Mouse (Mus musculus) spleen, postnatal 10 days (tissue): Measurements from ENCODE around the gene Efhc1.

Experiments
- DNase-seq, 2 experiments: peaks; one replicate each; pipeline ENCODE4 v3.0.0; 2021 to 2022; ENCODE audit warnings: low spot score in 2 of 2

Gene Efhc1

DNA sequence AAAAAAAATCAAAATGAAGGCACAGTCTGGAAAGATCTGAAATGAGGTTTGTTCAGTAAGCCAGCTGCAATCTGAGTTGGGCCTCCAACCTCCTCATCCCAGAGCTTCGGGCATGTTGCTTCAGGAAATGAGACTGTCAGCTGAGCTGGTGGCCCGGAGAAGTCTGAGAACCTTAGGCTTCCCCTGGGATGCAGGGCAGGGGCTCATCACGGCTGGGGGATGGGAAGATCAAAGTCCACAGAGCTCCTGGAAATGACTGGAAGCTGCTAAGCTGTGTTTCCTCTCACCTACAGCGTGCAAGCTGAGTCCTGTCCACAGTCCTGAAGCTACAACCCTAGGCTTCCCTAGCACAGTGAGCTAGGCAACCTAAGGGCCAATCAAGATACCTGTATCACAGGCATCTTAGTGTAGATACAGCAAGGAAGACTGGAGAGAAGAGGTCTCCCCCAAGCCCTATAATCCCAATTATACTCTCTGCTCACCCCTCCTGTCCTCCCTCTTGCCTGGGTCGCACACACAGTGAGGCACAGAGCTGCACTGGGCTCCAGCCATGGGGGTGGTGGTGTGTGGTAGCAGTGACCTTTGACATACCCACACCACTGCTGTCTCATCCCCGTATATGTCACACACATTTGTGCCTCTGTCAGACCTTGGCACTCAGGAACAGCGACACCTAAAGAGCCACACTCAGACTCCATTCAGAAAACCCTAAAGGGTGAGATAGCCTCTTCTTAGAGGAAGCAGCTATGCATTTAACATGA lies 56.7 kb downstream of the Efhc1 start:
- DNase-seq, result no peak

DNA sequence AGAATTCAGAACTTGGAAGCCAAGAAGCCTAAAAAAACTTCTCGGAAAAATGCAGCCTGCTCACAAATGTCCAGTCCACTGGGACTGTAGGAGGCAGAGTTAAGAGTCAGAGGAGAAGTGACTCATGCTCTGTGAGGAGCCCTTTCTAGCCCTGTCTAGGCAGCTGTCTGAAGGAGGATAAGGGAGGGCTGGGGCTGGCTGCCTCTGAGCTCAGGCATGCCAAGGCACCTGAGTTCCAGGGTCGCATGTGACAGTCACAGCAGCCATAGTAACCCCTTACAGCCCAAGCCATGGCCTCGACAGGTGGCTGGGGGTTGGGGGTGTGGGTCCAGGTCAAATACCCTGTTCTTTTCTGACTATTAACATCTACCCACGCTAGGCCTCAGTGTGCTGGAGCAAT lies 57.5 kb downstream of the Efhc1 start:
- DNase-seq, result no peak

DNA sequence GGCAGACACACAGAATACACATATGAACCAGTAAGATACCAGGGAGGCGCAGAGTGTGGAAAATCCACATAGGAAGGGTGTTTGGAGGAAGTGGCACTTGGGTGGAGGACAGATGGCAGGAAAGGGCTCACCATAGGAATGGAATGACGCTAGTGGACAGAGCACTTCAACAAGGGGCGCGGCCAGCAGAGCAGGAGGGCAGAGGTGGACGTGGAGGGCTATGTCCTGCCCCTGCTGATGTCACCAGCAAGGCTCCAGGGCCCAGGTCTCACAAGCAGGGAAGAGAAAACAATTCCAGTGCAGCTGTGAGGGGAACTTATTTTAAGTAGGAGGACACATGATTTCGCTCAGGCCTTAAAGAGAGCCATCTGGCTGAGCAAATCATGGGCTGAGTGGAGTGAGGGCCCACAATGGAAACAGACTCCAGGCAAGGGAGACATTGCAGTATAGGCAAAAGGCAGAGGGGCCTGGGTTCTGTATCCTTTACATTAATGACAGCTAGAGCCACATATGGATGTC lies 58.9 kb downstream of the Efhc1 start:
- DNase-seq, result no peak

DNA sequence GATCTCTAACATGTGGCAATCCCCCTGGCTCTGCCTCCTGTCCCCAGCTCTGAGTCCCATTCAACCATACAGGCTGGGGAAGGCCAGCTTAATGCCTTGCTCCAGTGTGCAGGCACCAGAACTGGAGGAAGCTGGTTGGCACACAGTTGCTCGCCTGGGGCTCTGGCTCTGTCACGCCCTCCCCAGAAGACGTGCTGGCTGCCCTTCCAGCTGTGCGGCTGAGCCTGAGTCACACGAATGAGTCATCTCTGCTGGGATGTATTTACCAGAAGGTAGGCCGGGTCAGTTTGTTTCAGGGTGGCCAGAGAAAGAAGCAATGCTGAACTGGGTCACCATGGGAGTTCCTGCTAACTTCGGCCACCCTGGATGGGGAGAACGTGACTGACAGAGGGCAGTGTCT lies 63.0 kb downstream of the Efhc1 start:
- no peak for DNase-seq

DNA sequence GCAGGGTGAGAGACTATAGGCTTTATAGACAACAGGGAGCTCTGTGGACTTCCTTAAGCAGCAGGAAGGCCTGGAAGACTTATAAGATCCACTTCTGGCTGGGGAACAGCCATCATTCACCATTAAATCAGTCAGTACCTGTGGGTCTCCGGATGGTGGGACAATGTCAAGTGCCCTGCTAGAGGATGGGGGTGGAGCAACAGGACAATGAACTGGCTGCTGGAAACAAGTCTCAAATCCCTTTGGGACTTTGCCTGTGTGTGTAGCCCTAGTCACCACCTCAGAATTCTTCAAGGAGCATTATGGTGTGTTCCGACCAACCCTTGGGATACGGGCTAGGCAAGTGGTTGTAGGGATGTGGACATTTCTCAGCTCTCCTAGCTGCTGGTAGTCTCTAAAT lies 71.7 kb downstream of the Efhc1 start:
- no peak for DNase-seq

DNA sequence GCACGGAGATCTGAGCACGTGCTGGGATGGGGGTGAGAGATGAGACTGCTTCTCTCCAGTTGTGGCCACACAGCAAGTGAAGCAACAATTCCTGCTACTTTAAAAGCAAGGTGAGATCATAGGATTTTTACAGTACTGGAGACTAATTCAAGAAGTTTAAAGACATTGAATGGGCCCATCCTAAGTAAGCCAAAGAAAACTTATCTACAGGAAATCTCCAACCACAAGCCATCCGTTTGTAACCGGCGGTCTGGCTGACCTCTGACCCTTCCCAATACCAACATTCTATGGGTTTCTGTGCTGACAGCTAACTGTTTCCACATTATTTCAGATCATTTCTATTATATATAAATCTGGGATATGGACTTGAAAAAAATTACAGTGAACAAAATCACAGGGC lies 73.8 kb downstream of the Efhc1 start:
- no peak for DNase-seq

DNA sequence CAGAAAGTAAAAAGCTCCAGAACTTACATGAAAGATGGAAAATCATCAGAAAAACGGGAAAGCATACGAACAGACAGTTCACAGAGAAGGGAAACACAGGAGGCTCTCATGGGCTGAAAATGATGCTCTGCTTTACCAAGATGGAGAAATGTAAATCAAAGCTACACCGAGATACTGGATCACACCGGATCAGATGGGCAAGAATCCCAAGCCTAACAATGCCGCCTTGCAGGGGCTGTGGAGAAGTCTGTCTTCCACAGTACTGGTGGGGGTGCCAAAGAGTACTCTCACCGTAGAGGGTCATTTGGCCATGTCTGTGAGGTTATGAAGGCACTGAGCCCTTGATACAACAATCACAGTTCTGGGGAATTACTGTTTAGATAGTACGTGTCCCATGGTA lies 75.1 kb downstream of the Efhc1 start:
- DNase-seq, result no peak

DNA sequence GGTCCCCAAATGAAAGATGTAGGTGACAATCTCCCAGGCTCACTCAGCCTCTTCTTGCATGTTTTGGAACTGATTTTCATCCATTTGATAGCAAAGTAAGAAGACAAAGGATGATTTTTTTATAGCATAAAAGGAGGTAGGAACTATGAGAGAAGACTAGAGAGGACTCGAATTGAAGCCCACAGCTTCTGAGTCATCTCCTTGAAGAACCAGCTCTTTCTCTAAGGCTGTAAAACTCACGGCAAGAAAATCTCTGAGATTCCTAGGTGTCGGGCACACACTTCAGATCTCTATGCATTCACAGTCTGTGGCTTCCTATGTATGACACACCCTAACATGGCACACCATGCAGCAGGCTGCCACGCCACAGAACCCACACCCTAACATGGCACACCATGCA lies 77.6 kb downstream of the Efhc1 start:
- DNase-seq, result no peak

DNA sequence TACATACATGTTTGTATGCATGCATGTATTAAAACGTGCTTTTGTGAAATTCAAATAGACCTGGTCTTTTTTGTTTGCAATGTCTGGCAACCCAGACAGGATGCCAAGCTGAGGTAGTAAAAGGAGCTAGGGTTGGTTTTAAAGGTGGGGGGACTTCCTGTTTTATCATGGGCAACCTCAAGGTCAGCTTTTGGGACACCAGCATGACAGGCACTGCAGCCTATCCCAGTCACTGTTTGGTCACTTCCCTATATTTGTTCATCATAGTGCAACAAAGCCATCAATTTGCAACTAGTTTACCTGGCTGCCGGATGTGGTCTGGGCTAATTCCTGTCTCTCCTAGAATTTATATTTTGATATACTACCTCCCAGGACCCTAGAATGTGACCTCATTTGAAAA lies 80.2 kb downstream of the Efhc1 start:
- DNase-seq, result no peak

DNA sequence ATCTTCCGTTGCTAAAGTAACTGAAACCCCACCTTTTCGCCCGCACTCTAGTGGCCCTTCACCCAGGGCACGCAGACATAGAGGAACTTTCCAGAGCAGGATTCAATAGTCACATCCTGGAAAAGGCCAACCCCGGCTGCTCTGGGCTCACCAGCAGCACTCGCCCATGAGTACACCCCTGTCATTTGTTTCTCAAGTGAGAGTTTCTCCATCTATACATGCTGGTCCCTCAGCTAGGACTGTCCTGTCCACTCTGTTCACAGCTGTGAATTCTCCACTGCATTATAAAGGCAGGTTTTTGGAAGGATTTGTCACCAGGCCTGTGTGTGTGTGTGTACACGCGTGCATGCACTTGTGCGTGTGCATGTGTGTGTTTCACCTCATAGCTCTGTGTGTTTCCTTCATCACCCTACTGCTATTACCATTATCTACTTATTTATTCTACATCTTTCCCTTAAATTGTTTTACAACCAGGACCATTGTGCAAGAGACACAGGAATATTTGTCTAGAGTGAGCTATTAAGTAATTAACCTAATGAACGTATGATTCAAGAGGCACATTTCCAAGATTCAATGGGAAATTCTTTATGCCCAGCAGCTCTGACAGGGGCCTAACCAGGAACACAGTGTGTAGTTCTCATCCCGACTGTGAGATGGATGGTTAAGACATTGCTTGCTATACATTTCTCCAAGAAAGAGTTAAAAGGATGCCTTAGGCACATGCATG lies 81.8 kb downstream of the Efhc1 start:
- no peak for DNase-seq

DNA sequence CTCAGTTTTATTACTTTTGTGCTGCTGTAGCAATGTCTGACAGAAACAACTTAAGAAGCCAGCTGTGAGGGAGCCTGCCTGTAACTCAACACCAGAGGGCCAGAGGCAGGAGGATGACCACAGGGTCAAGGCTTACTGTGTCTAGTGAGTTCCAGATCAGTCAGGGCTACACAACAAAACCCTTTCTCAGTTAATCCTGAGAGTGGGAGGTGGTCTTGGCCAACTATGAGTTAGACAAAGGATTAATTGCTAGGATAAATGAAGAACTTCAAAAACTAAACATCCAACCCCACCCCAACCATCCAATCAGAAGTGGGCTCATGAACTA lies 82.3 kb downstream of the Efhc1 start:
- no peak for DNase-seq

DNA sequence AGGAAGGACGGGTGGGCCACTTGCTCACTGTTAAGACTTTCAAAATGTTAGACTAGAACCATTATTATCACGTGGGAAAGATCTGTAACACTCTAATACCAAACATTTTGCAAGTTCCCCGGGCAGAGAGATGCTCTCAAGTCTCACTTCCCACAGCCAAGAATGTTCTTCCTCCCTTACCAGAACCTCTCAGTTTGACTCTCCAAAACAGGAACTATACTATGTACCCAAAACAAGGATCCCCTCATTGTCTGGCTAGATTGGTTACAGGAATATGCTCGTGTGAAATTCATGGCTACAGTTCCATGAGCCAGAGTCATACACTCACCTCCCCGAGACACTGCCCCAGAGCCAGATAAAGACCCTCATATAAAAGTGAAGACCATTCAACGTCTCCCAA lies 84.5 kb downstream of the Efhc1 start:
- no peak for DNase-seq

DNA sequence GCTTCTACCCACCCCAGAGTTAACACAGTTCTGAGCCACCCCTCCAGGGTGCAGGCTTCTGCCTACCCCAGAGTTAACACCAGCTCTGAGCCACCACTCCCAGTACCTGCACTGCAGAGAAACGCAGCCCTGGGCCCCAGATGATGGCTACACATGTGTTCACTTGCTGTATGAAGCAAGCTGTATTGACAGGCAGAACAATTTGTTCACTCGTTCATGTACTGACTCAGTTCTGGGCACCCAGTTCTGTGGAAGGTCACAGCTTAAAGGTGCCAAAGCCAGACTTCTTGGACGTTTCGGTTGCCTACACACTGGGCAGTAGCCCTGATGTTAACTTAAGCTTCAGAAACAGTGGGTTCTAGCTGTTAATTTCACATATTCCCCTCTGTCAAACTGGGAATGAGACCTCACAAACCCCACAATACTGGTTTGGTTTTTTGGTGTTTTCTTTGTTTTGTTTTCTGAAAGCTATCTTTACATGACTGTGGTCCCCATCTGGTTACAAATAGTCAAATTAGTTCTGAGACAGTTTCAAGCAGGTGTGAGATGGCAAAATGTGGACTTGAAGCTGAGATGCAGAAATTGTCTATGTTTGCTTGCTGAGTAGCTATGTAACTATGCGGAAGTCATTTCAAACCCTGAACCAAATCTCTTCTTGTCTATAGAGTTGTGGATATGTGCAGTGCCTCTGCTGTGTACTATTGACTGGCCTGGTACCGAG lies 86.6 kb downstream of the Efhc1 start:
- DNase-seq, result no peak

DNA sequence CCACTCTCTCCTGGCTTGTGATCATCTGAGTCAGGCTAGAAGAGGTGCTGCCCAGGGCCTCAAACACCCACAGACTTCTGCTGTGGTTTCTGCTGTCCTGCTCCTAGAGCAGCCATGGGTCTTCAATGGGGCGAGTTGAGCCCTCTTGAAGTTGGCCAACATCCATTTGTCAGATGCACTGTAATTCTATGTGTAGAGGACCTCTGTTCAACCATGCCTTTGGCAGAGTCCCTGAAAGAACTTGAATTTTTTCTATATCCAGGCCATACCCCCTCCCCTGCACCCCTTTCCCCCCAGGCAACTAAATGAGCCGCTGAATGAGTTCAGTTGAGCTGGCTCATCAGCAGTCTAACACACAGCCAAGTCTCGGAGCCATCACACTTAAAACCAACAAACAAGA lies 88.1 kb downstream of the Efhc1 start:
- no peak for DNase-seq

DNA sequence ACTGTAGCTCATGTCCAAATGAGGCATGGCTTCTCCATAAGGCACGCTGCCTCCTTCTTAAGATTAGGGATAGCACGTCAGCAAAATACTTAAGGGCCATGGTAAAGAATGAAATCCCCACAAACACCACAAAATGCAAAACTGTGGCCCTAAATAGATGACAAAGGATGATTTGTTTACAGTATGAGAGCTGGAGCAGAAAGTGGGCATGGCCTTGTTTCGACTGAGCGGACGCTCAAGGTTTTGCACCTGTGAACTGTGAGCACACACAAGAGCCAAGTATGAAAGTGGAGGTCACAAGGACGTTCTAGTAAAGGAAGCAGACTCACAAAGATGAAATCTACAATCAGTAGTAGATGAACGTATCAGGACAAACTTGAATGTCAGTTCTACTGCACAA lies 88.7 kb downstream of the Efhc1 start:
- DNase-seq, result peak in 1 of 2 experiments; percentile 42
